Comparison of ENCODE assay signal across 26 mouse cellular contexts in the genomic region with DNA sequence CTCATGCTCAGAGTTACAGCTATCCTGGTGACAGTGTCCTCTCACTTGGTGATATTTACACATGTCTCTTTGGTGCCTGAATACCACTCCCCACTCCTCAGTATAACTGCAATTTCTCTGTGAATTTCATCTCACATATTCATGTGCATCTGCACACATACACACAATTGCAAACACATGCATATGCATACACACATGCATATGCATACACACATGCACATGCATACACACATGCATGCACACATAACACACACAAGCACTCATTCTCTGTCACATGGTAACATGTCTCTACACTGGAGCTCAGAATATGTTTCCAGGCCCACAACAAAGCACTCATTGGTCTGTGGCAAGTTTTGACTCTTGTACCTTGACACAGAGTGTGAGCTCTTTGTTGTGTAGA. TPM values are rescaled to one million over a fixed set of nuclear protein-coding genes. Genes with fewer than 3 reads are reported as not detected.
"Had no signal": no experiment of that assay in that cellular context is flagged by ENCODE, and none has a peak within 500 bp of the region (broad histone marks: within the 10 kb centered on the region; RNA-seq: fewer than 3 reads in every experiment).

No protein-coding gene starts in this region.

- H3K4me2 ChIP-seq: heart, embryonic 11.5 days; heart, embryonic 13.5 days; heart, embryonic 15.5 days; hindbrain, embryonic 13.5 days; hindbrain, embryonic 15.5 days; kidney, embryonic 15.5 days; limb, embryonic 13.5 days; limb, embryonic 15.5 days had no signal

- H3K4me1 ChIP-seq: heart, embryonic 13.5 days; heart, embryonic 15.5 days; kidney, embryonic 15.5 days; limb, embryonic 13.5 days; limb, embryonic 15.5 days had no signal

- H3K27ac ChIP-seq: heart, adult 2 months; heart, embryonic 13.5 days; heart, embryonic 15.5 days; hindbrain, embryonic 13.5 days; hindbrain, embryonic 15.5 days; hindbrain, postnatal 0 days; kidney, embryonic 15.5 days; kidney, postnatal 0 days; limb, embryonic 13.5 days; limb, embryonic 15.5 days had no signal

- H3K9ac ChIP-seq: heart, embryonic 13.5 days; heart, embryonic 15.5 days; hindbrain, embryonic 13.5 days; hindbrain, embryonic 15.5 days; kidney, embryonic 15.5 days; limb, embryonic 13.5 days; limb, embryonic 15.5 days had no signal

- H3K36me3 ChIP-seq: heart, embryonic 13.5 days; heart, embryonic 15.5 days; hindbrain, embryonic 15.5 days; kidney, embryonic 15.5 days; limb, embryonic 13.5 days; limb, embryonic 15.5 days had no signal

- ATAC-seq: hindbrain, postnatal 0 days; intestine, embryonic 16.5 days had no signal

- H3K27me3 ChIP-seq: heart, embryonic 13.5 days; heart, embryonic 15.5 days; hindbrain, embryonic 13.5 days; hindbrain, embryonic 15.5 days; kidney, embryonic 15.5 days; limb, embryonic 13.5 days; limb, embryonic 15.5 days had no signal

- H3K9me3 ChIP-seq: heart, embryonic 15.5 days; hindbrain, embryonic 13.5 days; hindbrain, embryonic 15.5 days; limb, embryonic 15.5 days had no signal

- DNase-seq: gastrocnemius, postnatal 14 days; gastrocnemius, postnatal 36 days; heart, adult 11 months; heart, adult 2 months; heart, postnatal 14 days; heart, postnatal 36 days; kidney, adult 11 months; kidney, adult 2 months; kidney, adult 9 months; kidney, postnatal 14 days; kidney, postnatal 36 days; layer of hippocampus, adult 9-11 months; layer of hippocampus, postnatal 36 days; left cerebral cortex, postnatal 4 days had no signal

- H3K4me3 ChIP-seq: heart, adult 2 months; heart, embryonic 13.5 days; heart, embryonic 15.5 days; hindbrain, embryonic 13.5 days; hindbrain, embryonic 15.5 days; kidney, embryonic 15.5 days; limb, embryonic 13.5 days; limb, embryonic 15.5 days had no signal

RNA-seq across cellular contexts. Expression of a gene that starts 39.0 kb away (rescaled TPM):
- total RNA-seq: hematopoietic stem cell, adult 5-6 weeks had no signal
